Mouse (Mus musculus) erythroid progenitor cell, adult 5-6 weeks (primary cell): ENCODE measurements at regions not wholly inside any gene's neighbourhood (a gene's known extent, or its start where the extent isn't known, plus 50 kb on each side); places are given as distances from the start of the nearest gene placed in this dataset.

Experiments used
- ATAC-seq: replicated peaks from 2 replicates; pipeline ENCODE4 v1.8.0; 2016; ENCODE audit warnings: moderate number of reproducible peaks, mild to moderate bottlenecking, moderate TSS enrichment, inconsistent platforms; ENCODE audit not compliant: poor library complexity, low FRiP score, severe bottlenecking

GRCm38 (mm10) chr2:167878255-167878865, 53.5 kb upstream of the Ptpn1 start:
- ATAC-seq, result no peak

DNA sequence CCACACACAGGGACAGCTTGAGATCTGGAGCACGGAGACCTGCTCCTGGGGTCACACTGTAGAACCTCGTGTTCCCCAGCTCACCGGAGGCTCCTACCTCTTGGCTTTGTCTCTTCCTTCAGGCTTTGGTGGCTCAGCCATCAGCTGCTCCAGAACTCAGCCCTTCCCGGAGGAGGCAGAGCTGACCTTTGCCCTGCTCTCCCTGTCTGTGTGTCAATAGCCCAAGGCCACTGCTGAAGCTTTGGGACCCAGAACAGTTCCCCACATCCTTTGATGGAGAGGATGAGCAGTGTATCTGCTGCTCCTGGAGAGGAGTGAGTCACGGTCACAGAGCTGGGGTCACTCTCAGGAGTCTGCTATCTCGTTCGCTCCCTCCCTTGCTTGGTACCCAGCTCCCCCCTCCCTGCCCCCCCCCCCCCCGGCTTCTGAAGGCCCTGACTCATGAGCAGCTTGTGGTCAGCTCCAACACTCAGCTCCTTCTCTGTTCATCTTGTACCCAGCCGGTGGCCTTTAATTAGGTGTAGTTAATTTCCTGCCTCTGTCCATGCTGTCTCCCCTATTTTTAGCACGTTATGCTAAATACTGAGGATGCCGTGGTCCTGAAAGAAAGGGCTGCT, 54.5 kb upstream of the Ptpn1 start:
- ATAC-seq, result no peak

DNA sequence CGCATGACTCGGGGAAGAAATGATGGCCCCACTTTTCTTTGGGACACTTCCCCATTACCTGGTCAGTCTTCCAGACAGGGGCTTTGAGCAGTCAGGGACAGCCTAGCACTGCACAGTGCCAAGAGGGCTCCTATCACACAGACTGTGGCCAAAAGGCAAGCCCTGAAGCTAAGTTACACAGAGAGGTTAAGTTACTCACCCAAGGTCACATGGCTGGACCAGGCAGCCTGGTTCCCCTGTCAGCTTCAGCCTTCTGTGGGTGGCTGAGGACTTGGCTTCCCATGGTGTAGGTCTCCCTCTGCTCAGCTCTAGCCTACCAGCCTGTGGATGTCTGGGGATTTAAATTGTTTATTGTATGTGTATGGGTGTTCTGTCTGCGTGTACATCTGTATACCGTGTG, 59.4 kb upstream of the Ptpn1 start:
- no peak for ATAC-seq

DNA sequence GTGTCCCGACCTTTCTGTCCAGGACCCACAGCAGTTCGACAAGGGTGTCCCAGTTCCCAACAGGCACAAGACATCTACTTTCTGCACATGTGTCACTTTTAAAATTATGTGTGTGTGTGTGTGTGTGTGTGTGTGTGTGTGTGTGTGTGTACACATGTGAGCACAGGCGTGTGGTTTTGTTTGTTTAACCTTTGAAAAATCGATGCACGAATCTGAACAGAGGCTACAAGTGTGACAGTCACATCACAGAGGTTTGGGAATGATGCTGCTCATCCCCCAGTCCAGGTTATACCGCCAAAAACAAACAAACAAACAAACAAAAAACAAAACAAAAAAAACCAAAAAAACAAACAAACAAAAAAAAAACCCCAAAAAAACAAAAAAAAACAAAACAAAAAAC, 61.7 kb upstream of the Ptpn1 start:
- ATAC-seq, result no peak

DNA sequence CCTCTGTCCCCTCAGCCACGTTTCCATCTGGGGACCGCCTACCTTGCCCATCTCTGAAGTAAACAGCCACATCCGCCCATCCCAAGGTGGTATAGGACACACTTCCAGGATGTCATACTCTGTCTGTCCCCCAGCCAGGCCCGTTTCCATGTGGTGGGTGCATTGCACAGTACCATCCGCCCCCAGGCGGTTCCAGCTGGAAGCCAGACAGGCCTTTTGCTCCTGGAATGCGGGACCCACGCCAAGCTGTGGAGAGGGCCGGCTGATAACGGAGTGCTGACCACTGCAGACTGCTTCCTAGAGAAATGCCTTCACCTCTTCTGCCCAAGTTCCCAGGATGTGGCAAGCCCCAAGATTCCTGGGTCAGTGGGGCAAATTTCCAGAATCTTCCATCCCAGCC, 65.1 kb upstream of the Ptpn1 start:
- ATAC-seq, result no peak

GRCm38 (mm10) chr2:167865525-167865924, 66.3 kb upstream of the Ptpn1 start:
- no peak for ATAC-seq

GRCm38 (mm10) chr2:167864672-167865071, 67.2 kb upstream of the Ptpn1 start:
- ATAC-seq, result no peak

DNA sequence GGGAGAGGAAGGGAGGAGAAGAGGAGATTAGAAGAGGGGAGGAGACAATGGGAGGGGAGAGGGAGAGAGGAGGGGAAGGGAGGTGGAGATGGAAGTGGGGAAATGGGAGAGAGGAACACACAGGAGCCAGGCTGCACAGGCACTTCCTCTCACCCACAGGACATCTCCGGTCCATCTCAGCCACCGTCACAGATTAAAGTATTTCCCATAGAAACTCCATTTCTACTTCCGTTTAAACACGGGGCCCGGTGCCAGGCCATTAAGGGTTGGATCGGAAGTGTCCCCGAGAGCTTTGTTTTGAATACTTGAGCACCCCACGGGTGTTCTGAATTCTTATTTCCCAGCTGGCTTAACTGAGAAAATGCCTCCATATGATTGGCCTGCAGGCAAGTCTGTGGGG, 67.6 kb upstream of the Ptpn1 start:
- ATAC-seq, result no peak

- no peak for ATAC-seq
Observed at GRCm38 (mm10) chr2:167863616-167864015, 68.2 kb upstream of the Ptpn1 start.

DNA sequence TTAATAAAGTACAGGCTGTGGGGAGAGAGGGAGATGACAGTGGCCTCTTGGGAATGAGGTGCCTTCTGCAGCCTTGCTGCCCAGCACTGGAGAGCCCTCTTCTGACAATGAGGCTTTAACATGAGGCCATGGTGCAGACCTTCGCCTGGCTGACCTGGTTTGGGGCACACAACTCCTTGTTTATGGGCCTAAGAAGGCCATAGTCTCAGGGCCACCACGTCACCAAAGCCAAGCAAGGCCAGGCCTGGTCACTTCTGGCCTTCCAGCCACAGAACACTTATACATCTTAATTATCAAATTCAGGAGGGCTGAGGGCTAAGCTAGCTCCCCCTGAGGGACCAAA, 70.7 kb upstream of the Ptpn1 start:
- no peak for ATAC-seq

DNA sequence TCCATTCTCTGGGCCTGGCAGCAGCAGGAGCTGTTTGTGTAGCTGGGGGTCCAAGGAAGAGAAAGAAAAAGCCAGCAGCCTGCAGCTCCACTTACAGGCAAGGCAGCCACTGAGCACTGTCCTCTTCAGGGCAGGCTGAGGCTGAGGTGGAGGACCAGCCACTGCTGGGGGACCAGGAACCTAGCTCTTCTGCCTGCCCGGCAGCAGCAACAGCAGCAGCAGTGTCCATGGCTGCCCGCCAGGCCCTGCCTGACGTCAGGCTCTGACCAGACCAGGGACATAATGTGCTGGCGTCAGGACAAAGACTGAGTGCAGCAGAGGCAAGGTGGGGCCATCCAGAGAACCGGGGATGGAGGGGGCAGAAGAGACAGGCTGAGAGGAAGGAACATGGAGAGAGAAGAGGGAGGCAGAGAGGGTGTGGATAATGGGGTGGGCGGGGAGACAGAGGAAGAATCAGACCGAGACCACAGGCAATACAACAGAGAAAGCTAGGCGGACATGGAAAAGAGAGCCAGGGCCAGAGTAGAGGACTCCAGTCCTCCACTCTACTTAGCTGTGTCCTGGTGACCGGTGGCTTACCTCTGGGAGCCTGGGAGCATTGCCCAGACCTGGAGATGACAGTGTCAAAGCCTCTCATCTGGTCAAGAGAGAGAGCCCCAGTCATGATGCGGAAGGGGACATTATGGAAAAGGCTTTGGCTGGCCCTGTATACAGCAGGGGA, 71.2 kb upstream of the Ptpn1 start:
- no peak for ATAC-seq

GRCm38 (mm10) chr2:167859575-167859974, 72.3 kb upstream of the Ptpn1 start:
- ATAC-seq, result no peak

DNA sequence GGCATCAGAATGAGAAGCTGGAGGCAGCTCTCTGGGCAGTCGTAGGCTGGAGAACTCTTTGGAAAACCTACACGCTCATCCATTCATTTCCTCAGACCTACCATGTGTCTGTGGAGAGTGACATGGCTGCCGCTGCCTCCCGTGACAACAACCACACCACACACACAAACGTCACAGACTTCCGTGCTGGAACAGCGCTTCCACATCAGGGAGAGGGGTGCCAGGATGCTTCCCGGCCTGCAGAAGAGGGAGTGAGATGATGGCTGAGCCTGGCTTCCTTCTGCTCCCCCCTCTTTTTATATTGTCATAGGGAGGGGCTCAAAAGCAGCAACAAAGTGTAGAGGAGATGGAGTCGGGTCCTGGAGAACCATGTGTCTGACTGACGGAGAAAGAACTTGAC, 73.5 kb upstream of the Ptpn1 start:
- no peak for ATAC-seq

- ATAC-seq, result no peak
Observed at GRCm38 (mm10) chr2:167857911-167858310, 73.9 kb upstream of the Ptpn1 start.

DNA sequence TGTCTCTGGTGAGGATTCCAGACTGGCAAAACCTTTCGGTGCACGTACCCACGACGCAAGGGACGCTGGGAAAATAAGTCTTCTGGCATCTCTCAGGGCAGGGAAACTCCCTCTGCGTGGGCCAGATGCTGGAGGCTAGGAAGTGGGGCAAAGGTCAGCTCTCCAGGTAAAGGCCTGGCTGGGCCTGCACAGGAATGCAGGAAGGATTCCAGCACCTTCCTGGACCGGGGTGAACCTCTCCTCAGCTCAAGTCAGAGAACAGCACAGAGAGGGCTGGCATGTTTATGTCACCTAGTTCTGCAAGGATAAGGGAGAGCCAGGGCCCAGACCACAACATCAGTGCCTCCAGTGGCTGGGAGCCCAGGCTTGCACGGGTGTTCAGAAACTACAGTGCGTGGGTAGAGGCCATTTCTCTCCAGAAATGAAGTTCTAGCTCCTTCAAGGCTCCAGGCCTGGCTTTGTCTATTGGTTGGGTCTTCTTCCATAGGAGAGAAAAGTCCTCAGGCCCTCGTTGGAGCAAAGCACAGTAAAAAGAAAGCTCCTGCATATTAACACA, 74.9 kb upstream of the Ptpn1 start:
- no peak for ATAC-seq

DNA sequence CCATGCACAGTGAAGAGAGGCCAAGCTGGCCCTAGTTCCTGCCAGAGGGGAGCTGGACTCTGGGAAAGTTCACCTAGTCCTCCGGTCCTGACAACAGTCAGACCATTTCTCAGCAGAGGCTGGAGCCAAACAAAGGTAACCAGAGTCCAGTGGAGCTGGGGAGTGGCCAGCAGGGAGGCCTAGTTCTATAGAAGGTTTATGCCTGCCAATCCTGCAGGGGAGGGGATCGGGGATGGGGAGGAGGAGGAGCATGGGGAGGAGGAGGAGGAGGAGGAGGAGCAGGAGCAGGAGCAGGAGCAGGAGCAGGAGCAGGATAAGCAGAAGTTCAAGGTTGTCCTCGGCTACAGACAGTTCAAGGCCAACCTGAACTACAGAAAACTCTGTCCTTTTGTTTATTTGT, 75.8 kb upstream of the Ptpn1 start:
- no peak for ATAC-seq

DNA sequence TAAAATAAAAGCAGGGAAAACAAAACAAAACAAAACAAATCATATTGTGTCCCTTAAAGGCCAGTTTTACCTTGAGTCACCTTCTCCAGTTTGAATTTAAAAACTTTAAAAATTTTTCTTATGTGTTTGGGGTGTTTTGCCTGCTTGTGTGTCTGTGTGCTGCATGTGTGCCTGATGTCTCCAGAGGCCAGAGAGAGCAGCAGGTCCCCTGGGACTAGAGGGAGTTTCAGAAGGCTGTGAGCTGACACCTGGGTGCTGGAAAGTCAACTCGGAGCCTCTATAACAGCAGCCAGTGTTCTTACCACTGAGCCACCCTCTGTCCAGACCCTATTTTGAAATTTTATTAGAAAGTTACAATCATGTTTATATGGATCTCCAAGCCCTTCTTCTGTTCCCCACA, 77.8 kb upstream of the Ptpn1 start:
- no peak for ATAC-seq

DNA sequence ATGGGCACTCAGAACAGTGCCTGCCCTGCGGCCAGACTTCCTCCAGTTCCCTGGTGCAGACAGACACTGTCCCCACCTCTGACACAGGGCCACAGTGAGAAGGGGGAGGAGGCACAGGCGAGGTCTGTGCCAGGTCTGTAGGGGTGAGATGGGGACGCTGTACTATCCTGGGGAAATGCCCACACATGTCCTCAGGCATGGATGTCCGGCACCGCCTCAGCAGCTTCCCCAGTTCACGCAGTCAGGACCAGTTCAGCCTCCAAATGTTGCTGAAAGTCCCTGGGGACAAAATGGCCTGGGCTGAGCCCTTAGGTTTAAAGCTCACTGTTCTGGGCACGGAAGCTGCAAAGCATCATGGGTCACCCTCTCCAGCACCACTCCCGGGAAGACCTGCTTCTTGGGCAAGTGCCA, 78.4 kb upstream of the Ptpn1 start:
- no peak for ATAC-seq

DNA sequence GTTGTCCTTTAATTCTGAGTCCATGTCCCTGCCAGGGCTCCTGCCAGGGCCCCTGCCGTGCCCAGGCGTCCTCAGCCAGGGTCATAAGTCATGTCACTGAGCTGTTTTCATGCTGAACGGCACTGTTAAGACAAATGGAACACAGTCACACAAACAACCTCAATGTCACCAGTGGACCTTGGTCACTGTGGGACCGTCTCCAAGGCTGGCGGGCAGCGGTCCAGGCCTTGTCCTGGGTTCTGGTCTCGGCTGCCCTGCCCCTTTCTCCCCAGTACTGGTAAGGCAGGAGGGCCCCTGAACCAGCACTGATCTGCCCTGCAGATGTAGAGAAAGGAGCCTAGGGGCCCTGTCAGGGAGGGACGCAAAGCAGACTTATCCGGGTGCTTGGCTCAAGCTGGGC, 79.3 kb upstream of the Ptpn1 start:
- ATAC-seq, result no peak

- ATAC-seq, result no peak
Observed at GRCm38 (mm10) chr2:167851216-167851896, 80.5 kb upstream of the Ptpn1 start.
